Mouse (Mus musculus) lung, postnatal 0 days (tissue): ENCODE data around the gene Igsf21.

Source experiments
- CTCF ChIP-seq: IDR thresholded peaks from 2 replicates; pipeline ENCODE4 v1.5.1; 2016; ENCODE audit warnings: antibody characterized with exemption, mild to moderate bottlenecking
- EP300 ChIP-seq: IDR thresholded peaks from 2 replicates; pipeline ENCODE4 v1.6.1; 2016; ENCODE audit warnings: antibody characterized with exemption, mild to moderate bottlenecking, control low read depth

DNA sequence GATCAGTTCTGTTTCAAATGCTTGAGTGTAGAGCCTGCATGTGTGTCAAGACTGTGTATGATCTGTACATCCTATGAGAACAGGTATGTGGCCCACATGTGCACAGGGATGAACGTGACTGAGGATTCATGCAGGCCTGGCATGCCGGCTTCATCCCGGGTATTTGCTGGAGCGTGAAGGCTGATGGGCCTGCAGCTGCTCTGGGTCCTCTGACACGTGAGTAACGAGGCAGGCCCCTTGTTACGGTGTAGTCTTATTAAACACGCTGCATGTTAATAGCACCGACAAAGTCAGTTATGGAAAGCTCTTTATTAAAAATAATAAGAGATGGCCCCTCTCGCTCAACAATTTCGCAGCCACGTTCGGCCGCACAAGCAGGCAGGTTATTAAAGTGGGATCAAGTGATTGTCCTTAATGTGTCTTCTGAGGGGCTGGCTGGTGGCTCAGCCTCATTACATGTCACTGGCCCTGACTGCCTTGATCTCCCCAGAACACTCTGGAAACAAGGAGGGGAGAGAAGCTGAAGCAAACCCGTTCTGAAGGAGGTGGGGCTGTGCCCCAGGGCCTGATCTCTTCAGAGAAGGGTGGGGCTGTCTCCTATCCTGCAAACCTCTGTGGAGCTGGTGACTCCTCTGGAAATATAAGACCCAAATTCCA, 22.7 kb upstream of the Igsf21 start:
- TF ChIP-seq CTCF (no peak), EP300 (no peak)
